Mouse (Mus musculus) NIH3T3 (cell line): ENCODE measurements around the gene Mapk1ip1l.

Source experiments
- DNase-seq: peaks from one replicate; pipeline ENCODE4 v3.0.0-alpha.2; 2012; ENCODE audit warnings: low read depth

The Mapk1ip1l gene

DNA sequence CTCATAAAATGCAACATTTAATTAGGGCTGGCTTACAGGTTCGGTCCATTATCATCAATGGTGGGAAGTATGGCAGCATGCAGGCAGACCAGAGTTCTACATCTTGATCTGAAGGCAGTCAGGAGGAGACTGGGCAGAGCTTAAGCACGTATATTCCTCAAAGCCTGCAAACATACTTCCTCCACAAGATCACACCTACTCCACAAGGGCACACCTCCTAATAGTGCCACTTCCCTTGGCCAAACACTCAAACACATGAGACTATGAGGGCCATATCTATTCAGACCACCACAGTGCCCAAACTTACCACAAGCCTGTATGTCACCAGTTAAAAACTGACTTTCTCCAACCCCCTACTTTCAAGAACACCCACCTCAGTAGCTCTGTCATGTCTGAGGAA is 63.4 kb downstream of the Mapk1ip1l start:
- no peak for DNase-seq

DNA sequence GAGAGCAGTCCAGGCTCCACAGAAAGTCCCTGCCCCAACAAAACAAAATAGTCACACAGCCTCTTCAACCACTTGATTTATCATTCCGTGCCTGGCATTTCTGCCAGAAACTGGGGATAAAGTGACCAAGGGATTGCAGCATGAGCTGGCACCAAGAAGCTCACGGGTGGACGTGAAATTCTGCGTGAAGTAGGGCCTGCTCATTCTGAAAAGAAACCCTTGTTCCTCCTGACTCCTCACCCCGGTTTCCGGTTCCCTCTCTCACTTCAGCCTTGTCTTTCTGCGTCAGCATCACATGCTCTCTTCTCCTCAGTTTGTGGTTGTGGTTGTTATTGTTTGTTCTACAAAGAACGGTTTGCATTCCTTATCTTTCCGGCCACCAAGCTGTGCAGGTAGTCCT is 63.8 kb downstream of the Mapk1ip1l start:
- DNase-seq, result no peak

DNA sequence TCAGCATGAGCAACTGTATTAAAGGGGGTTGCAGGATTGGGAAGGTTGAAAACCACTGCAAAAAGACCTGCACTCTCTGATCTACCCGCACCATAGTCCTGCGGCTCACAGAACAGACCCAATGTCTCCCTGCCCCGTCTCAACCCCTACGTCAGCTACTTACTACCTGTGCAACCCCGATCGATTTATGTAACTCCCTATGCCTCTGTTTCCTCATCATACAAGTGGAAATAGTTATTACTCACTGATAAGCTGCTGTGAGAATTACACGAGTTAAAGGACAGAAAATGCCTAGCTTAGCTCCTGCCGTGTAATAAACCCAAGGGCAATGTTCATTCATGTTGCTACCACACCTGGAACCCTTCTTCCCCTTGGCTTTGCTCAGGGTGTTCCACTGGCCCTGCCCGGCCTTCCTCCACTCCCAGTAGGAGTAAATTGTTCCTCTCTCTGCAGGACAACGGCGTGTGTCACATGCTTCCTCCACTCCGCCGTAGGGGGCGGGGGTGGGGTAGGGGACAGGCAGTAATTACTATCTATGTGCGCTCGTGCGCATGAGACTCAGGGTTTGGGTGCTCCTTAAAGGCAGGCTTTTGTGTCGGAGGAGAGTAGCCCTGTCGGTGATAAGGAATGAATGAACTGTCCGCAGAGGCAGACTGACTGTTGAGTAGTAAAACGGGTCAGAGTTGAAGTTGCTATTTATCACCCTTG is 66.8 kb downstream of the Mapk1ip1l start:
- DNase-seq, result no peak

DNA sequence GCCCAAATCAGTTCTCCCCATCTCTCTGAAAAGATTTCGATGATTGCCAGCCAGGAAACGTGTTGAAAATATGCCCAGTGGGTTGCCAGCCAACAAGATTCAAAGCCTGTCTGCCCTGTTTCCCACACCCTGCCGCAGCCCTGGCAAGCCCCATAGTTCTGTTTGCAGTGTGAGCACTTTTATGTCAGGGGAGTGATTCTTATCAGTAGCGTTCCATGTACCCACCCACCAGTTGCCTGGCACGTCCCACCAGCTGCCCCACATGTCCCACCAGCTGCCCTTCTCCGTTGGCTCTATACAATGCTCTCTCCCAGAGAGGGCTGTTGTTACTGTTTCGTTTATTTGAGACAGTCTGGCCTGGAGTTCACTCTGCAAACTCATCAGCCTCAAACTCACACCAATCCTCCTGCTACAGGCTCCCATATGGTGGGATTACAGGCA is 68.8 kb downstream of the Mapk1ip1l start:
- peak; percentile 48 for DNase-seq

DNA sequence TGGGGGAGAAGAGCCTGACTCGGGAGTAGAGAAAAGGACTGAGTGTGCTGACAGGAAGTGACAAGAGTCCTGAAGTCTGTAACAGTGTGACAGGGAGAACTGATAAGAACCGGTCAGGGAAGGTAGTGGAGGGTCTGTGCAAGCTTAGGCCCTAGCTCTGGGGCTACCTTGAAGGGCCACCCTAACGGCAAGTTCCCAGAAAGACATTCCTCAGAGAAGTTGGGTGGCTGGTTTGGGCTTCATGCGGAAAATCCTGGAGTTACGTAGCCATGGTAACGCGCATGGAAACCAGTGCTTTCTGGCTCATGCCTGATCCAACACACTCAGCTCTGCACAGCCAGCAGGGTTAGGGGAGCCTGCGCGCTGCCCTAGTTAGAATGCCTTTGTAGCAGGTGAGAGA is 69.4 kb downstream of the Mapk1ip1l start, which contains the start of gene Lgals3:
TSS of gene Lgals3 (plus strand) at position 291 of the 400 bp plus-strand sequence.
- DNase-seq, result peak; percentile 54

DNA sequence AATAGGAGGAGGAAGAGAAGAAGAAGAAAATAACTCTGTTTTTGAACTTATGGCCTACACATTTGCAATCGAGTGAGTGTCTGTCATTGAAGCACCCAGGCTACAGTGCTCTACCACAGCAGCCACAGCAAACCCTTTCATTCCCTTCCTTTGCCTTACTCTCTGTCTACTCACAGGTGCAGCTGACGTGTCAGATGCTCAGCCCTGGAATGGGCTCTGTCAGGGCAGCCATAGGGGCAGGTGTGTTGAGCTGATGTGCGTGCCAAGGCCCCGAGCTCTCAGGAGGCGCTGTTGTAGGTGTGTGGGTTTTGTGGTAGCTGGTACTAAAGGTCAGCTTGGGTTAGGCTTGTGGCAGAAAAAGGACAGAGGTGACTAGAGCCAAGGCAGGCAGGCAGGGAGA is 71.7 kb downstream of the Mapk1ip1l start:
- no peak for DNase-seq

DNA sequence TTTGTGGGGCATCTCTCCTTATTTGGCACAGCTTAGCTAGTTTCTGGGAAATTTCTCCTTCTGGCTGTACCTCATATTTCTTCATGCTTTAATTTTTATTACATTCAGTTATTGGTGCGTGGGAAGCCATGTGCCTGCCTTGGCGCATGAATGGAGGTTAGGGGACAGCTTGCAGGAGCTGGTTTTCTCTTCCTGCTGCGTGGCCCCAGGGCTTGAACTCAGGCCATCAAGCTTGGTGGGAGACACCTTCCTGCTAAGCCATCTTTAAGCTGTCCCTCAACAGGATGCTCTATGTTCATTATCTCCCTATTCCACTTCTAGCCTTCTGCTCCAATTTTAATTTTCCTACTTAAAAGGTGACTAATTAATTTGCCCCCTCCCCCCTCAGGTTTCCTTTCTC is 72.7 kb downstream of the Mapk1ip1l start:
- no peak for DNase-seq

DNA sequence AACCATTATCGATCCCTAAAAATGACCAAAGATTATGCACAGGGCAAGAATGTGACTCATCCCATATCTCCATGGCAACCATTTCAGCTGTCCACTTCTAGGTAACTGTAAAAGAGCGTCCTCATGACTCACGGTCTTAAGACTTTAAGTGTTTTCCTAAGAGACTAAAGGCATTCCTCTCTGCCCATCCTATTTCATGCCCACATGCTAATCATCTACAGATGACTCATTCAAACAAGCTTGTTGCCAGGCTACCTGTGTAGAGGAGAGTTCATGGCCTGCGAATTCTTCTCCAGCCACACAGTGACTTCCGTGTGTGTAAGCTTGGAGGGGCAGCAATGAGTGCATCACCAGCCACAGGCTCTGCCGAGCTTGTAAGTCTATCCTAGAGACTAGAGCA is 73.6 kb downstream of the Mapk1ip1l start:
- DNase-seq, result peak; percentile 85
